Mouse (Mus musculus) adrenal gland, postnatal 14 days (tissue): ENCODE results near the gene Doc2a. TPM values are rescaled to one million over a fixed set of nuclear protein-coding genes. Genes with fewer than 3 reads are reported as not detected.

Experiments
- DNase-seq: peaks from one replicate; pipeline ENCODE4 v3.0.0; 2021; ENCODE audit warnings: mixed read lengths
- total RNA-seq: library from RNA; stranded (reverse); gene quantifications from 2 replicates; pipeline ENCODE4 v1.2.3, GENCODE M21; 2021

Gene Doc2a
- total RNA-seq, 1 experiment from 2014 or later = 0.63 TPM

DNA sequence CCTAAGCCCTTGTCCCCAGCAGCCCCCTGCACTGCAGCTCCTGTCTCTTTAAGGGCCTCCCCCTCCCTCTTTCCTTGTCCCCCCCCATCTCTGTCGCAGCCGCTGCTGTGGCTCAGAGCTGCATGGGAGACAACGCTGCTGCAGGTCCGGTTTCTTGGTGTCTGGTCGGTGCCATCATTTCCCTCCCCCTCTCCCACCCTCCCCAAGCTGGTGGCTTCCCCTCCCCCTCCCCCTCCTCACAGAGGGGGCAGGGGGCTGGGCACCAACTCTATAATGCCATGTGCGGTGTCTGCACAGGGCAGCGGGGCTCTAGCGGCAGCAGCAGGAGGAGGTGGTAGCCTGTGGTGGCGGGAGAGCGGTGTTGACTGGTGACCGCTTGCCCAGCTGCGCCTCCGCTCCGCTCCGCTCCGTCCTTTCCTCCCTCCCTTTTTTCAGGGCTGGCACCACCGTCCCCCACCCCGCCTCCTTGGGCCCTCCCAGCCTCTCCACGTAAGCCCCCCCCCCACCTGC, 24.0 kb upstream of the Doc2a start:
- DNase-seq = peak; percentile 48

DNA sequence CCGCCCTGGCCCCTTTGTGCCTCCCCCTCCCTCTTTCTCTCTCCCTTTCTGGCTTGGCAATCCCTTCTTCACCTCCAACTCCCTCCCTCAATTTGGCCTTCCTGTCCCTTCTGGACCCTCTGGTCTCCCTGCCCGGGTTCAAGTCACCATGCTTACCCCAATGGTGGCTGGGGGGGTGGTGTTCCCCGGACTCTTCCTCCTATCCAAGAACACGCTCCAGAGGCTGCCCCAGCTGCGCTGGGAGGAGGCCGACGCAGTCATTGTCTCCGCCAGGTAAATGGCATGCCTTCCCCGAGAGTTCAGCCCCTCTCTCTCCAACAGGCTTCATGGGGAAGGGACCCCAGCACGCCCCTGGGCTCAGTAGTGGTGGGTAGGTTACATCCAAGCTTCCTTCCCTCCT, 23.3 kb upstream of the Doc2a start:
- DNase-seq = no peak

- peak; percentile 69 for DNase-seq
These were observed 21.8 kb upstream of the Doc2a start for GRCm38 (mm10) chr7:126825403-126825802.

DNA sequence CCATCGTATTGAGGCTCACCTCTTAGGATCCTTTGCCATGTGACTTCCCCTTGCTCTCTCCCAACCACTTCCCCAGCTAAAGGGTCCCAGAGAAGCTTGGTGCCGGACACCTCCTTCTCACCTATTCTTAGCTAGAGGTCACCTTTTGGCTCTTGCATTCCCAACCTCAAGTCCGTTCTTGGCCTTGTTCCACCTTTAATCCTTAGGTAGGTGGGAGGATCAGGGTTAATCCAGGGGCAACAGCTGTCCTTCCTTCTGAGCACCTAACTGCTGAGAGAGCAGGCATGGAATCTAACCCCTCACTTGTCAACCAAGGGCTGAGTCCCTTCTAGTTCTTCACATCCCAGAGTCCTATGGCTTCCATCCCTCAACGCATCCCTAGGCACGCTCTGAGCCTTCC, 21.3 kb upstream of the Doc2a start:
- no peak for DNase-seq

- DNase-seq = no peak
These were observed 15.7 kb upstream of the Doc2a start, which contains the start of gene 4930451I11Rik for GRCm38 (mm10) chr7:126831539-126831938. Gene 4930451I11Rik (minus strand): TSS chr7:126831639.

GRCm38 (mm10) chr7:126832036-126832598, 15.1 kb upstream of the Doc2a start:
- peak; percentile 90 for DNase-seq

- DNase-seq = no peak
These were observed 13.9 kb upstream of the Doc2a start for GRCm38 (mm10) chr7:126833294-126833693.

- no peak for DNase-seq
These were observed 3.9 kb upstream of the Doc2a start for GRCm38 (mm10) chr7:126843276-126843675.

- DNase-seq = no peak
These were observed 1.7 kb upstream of the Doc2a start for GRCm38 (mm10) chr7:126845516-126845915.

DNA sequence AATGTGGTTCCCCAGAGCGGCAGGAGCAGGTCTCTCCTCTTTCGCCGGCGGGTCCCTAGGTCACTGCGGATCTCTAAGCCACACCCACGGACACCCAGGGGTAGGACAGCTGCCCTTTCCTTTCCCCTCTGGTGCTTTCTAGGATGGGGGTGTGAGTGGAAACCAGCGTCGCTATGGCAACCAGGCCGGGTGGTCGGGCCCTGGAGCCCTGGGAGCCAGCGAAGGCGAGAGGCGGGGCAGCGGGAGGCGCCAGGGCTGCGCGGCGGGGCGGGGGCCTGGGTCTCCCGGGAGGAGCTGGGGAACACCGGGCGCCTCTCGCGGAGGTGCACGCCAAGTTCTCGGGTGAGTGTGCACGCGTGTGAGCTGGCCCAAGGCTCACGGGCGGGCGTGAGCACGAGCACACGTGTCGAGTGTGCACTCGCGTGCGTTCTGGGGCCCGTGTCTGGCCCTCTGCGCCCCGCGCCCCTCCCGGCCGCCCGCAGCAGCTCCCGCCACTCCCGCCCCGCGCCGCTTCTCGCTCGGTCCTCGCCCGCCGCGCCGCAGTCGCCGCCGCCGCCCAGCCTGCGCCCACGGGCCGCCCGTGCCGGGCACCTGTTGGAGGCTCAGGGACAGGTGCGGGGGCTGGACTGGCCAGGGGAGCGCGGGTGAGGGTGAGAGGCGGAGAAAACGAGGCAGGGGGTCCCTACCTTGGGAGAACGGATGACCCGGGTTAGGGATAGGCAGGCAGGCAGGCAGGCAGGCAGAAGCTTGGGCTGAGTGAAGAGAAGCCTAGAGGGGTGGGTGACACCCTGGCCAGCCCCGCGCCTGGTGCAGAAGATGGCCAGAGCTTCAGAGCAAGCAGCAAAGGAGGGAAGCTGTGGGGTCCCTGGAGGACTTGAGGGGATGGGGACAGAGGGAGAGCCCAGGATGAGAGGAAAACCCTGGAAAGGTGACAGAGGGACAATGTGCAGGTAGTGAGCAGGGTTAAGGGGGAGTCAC, 494 bp downstream of the Doc2a start:
- peak; percentile 47 for DNase-seq

GRCm38 (mm10) chr7:126848794-126849193, 1.6 kb downstream of the Doc2a start:
- DNase-seq = no peak

DNA sequence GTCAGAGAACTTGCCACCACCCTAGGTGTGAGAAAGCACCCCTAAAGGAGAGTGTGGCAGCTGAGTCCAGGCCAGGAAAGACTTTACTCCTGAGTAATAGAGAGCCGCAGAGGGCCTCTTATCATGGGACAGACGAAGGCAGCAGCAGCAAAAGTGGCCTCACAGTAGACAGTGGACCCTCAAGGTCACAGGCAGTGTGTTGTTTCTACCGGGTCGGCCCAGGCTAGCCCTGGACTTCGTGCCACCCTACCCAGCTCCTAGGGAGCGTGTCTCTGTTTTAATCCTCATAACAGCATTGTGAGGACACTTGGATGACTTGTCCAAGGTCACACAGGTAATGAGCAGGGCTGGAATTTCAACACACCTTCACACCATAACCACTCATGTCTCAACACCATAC, 2.9 kb downstream of the Doc2a start:
- DNase-seq = no peak

GRCm38 (mm10) chr7:126851192-126851591, 4.0 kb downstream of the Doc2a start:
- no peak for DNase-seq

- DNase-seq = no peak
These were observed 6.2 kb downstream of the Doc2a start for GRCm38 (mm10) chr7:126853454-126853853.

- no peak for DNase-seq
These were observed 8.4 kb downstream of the Doc2a start for GRCm38 (mm10) chr7:126855641-126856040.

GRCm38 (mm10) chr7:126856741-126857420, 9.7 kb downstream of the Doc2a start:
- DNase-seq = no peak

DNA sequence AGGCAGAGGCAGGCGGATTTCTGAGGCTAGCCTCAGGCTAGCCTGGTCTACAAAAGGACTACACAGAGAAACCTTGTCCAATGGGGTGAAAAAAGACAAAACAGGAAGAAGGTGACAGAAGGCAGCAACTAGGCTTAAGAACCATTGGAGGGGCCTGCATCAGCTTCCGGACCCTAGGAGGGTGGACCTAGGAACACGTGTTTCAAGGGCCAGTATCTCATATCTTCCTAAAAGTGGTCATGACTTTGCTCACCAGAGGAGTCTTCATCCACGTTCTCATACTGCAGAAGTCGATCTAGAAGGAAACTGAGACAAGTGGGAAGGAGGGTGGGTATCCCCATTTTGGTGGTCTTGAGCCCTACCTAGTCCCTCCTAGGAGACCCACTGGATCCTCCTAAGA, 13.8 kb downstream of the Doc2a start:
- no peak for DNase-seq

DNA sequence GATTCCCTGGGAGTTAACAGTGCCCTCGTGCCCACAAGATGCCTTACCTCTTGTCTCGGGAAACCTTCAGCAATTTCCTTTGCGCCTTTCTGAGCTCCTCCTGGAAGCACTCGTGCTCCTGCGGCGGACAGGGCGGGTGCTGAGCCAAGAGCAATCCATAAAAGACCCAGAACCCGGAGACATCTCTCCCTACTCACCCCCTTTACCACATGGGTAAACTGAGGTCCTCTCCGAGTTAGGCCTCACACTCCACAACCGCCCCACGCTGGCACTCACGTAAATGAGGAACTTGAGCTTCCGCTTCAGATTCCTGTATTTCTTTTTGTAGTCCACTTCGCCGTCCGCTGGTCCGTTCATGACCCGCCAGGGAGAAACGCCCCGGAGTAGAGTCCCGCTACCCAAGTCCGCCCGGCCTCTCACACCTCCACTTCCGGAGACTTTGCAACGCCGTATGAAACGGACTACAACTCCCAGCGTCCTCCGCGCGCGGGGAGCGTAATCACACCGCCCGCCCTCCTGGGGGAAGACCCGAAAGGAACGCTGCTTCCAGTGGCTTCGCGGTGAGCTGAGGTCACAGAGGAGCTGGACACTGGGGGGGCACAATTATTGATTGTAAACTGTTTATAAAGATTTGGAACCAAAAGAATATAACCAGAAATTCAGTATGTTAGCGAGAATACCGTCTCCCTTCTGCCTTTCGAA, 14.4 kb downstream of the Doc2a start, which contains the start of gene Hirip3:
Gene Hirip3 (plus strand): TSS at position 544 of the 702 bp plus-strand sequence.
- peak; percentile 97 for DNase-seq

DNA sequence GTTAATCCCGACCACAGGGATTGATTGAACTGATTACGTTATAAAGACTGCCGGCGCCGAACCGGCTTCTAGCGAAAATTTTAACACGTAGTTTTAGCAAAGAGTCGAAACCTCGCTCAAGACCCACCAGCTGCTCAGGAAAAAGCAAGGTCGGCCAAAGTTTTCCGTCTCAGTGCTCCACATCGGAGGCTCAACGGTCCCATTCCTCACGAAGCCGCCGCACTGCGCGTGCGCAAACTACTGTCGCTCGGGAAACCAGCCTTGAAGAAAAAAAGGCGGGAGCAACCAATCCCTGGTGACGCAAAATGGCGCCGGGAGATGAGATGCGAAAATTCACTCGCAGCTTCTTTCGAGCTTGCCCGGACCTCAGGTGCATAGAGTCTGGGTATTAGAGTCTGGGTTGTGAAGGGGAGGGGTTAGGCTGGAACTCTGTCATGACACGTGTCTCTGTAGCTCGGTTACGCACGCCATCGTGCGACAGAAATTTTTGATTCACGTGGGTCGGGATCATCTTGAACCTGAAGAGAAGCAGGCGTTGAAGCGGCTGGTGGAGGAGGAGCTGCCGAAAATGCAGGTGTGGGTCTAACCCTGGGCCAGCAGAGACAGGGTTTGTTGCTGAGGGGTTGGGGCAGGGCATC, 15.1 kb downstream of the Doc2a start, which contains the start of gene Ino80e:
Gene Ino80e (minus strand): TSS at position 231 of the 638 bp plus-strand sequence.
- DNase-seq = peak; percentile 97

- no peak for DNase-seq
These were observed 16.6 kb downstream of the Doc2a start for GRCm38 (mm10) chr7:126863791-126864190.

- DNase-seq = no peak
These were observed 20.3 kb downstream of the Doc2a start for GRCm38 (mm10) chr7:126867534-126867933.
